Mouse (Mus musculus) forebrain, embryonic 15.5 days (tissue): Measurements from ENCODE around the gene Polr3gl. TPM values are rescaled to one million over a fixed set of nuclear protein-coding genes. Genes with fewer than 3 reads are reported as not detected.
A peak's percentile ranks its signal among the peaks of the same experiment; 100 is the strongest.

Source experiments
- ATAC-seq: fragments of 200-750 bp; cut with Nextera tagmentation; replicated peaks from 2 replicates; pipeline ENCODE4 v1.8.0; 2017; ENCODE audit warnings: mild to moderate bottlenecking, moderate TSS enrichment, moderate library complexity
- H3K27ac ChIP-seq: fragments of 300-500 bp; sonication (generic); replicated peaks from 2 replicates; pipeline ENCODE4 v1.5.1; 2015; ENCODE audit warnings: mild to moderate bottlenecking, inconsistent platforms
- H3K27me3 ChIP-seq: fragments of 300-500 bp; sonication (generic); 2 replicates; pipeline ENCODE4 v1.6.1; 2015; ENCODE audit warnings: inconsistent platforms
- H3K36me3 ChIP-seq: fragments of 300-500 bp; sonication (generic); 2 replicates; pipeline ENCODE4 v1.6.1; 2015; ENCODE audit warnings: mild to moderate bottlenecking, inconsistent platforms
- H3K4me1 ChIP-seq: fragments of 300-500 bp; sonication (generic); 2 replicates; pipeline ENCODE4 v1.6.1; 2015; ENCODE audit warnings: inconsistent platforms
- H3K4me2 ChIP-seq: fragments of 300-500 bp; sonication (generic); replicated peaks from 2 replicates; pipeline ENCODE4 v1.6.1; 2015; ENCODE audit warnings: mild to moderate bottlenecking, inconsistent platforms
- H3K4me3 ChIP-seq: fragments of 300-500 bp; sonication (generic); 2 replicates; pipeline ENCODE4 v1.5.1; 2015; ENCODE audit warnings: mild to moderate bottlenecking, inconsistent platforms
- H3K9ac ChIP-seq: fragments of 300-500 bp; sonication (generic); replicated peaks from 2 replicates; pipeline ENCODE4 v1.6.1; 2015; ENCODE audit warnings: mild to moderate bottlenecking, inconsistent platforms
- H3K9me3 ChIP-seq: fragments of 300-500 bp; sonication (generic); 2 replicates; pipeline ENCODE4 v1.6.1; 2016; ENCODE audit warnings: inconsistent platforms
- WGBS: fragments of 180-500 bp; shearing (Covaris S2); methylation state at CpG from one replicate; pipeline ENCODE4 v1.1.7; 2015; ENCODE audit warnings: mixed read lengths; 5-methylcytosine and 5-hydroxymethylcytosine counted together
- polyA plus RNA-seq: library from polyadenylated mRNA; unstranded; fragments of >200 nt; fragmentation: Nextera tagmentation; extraction: Ambion mirVana; gene quantifications from 2 replicates; pipeline ENCODE4 v1.2.1, GENCODE M21; 2015

Polr3gl gene
- polyA plus RNA-seq, 1 experiment from 2014 or later = 42.4 TPM

GRCm38 (mm10) chr3:96558159-96558558 lies 35.8 kb downstream of the Polr3gl start:
- Histone ChIP-seq H3K9ac (peak overlapping the region; percentile 58), H3K27me3 (no peaks in the 10 kb centered on the region), H3K27ac (peak overlapping the region; percentile 58), H3K36me3 (peaks cover 18% of the 10 kb centered on the region), H3K4me2 (peak overlapping the region; percentile 75), H3K4me3 (peak overlapping the region; percentile 63), H3K4me1 (peaks cover 62% of the 10 kb centered on the region), H3K9me3 (no peaks in the 10 kb centered on the region)
- under 1% methylated on average over 17 of the region's 17 CpGs for WGBS
- no peak for ATAC-seq

- Histone ChIP-seq H3K36me3 (peaks cover 18% of the 10 kb centered on the region), H3K9ac (peak within 1 kb of the TSS; percentile 58), H3K4me1 (peaks cover 62% of the 10 kb centered on the region), H3K9me3 (no peaks in the 10 kb centered on the region), H3K27ac (peak within 1 kb of the TSS; percentile 76), H3K4me3 (peak within 1 kb of the TSS; percentile 63), H3K27me3 (no peaks in the 10 kb centered on the region), H3K4me2 (peak within 1 kb of the TSS; percentile 75)
- ATAC-seq = peak; percentile 99
- WGBS = under 1% methylated on average over 26 of the region's 26 CpGs
These were observed 36.3 kb downstream of the Polr3gl start, which contains the start of gene Txnip for GRCm38 (mm10) chr3:96557694-96558093. Gene Txnip (plus strand): TSS chr3:96557957.

GRCm38 (mm10) chr3:96556651-96557635 lies 37.0 kb downstream of the Polr3gl start:
- Histone ChIP-seq H3K27ac (peak overlapping the region; percentile 76), H3K4me2 (peak overlapping the region; percentile 75), H3K9ac (peak overlapping the region; percentile 58), H3K4me1 (peaks cover 61% of the 10 kb centered on the region), H3K27me3 (no peaks in the 10 kb centered on the region), H3K36me3 (peaks cover 18% of the 10 kb centered on the region), H3K9me3 (no peaks in the 10 kb centered on the region), H3K4me3 (peak overlapping the region; percentile 63)
- WGBS = 12% methylated on average over 22 of the region's 22 CpGs
- ATAC-seq = peak; percentile 14; the same call in 1 of the 2 replicates

- no peaks in the 10 kb centered on the region for H3K9me3 ChIP-seq
- 86% methylated on average over 15 of the region's 15 CpGs for WGBS
- H3K36me3 ChIP-seq = peaks cover 14% of the 10 kb centered on the region; the same call in 1 of the 2 replicates
- H3K4me3 ChIP-seq = no peak overlapping the region
- no peaks in the 10 kb centered on the region for H3K27me3 ChIP-seq
- ATAC-seq = no peak
- H3K4me2 ChIP-seq = no peak overlapping the region
- H3K27ac ChIP-seq = peak overlapping the region; percentile 73; the same call in 1 of the 2 replicates
- H3K9ac ChIP-seq = no peak overlapping the region
- H3K4me1 ChIP-seq = peaks cover 53% of the 10 kb centered on the region
These were observed 37.9 kb downstream of the Polr3gl start for GRCm38 (mm10) chr3:96555999-96556614.

- H3K4me1 ChIP-seq = peaks cover 44% of the 10 kb centered on the region
- H3K4me3 ChIP-seq = no peak overlapping the region
- no peak overlapping the region for H3K9ac ChIP-seq
- no peaks in the 10 kb centered on the region for H3K9me3 ChIP-seq
- H3K27ac ChIP-seq = peak overlapping the region; percentile 73
- ATAC-seq = peak; percentile 23; the same call in 1 of the 2 replicates
- 19% methylated on average over 12 of the region's 12 CpGs for WGBS
- H3K27me3 ChIP-seq = no peaks in the 10 kb centered on the region
- H3K36me3 ChIP-seq = peaks cover 4% of the 10 kb centered on the region; the same call in 1 of the 2 replicates
- H3K4me2 ChIP-seq = no peak overlapping the region
These were observed 38.9 kb downstream of the Polr3gl start for GRCm38 (mm10) chr3:96555041-96555596.

GRCm38 (mm10) chr3:96554251-96554650 lies 39.7 kb downstream of the Polr3gl start:
- no peak overlapping the region for H3K9ac ChIP-seq
- no peak for ATAC-seq
- WGBS = 83% methylated on average over 6 of the region's 6 CpGs
- no peaks in the 10 kb centered on the region for H3K9me3 ChIP-seq
- no peaks in the 10 kb centered on the region for H3K36me3 ChIP-seq
- no peaks in the 10 kb centered on the region for H3K27me3 ChIP-seq
- H3K27ac ChIP-seq = no peak overlapping the region
- H3K4me2 ChIP-seq = no peak overlapping the region
- H3K4me3 ChIP-seq = no peak overlapping the region
- peaks cover 35% of the 10 kb centered on the region for H3K4me1 ChIP-seq

GRCm38 (mm10) chr3:96553601-96554000 lies 40.4 kb downstream of the Polr3gl start:
- Histone ChIP-seq H3K9ac (no peak overlapping the region), H3K27me3 (no peaks in the 10 kb centered on the region), H3K4me2 (no peak overlapping the region), H3K4me3 (no peak overlapping the region), H3K36me3 (no peaks in the 10 kb centered on the region), H3K4me1 (peaks cover 28% of the 10 kb centered on the region), H3K27ac (no peak overlapping the region), H3K9me3 (no peaks in the 10 kb centered on the region)
- ATAC-seq = no peak
- 86% methylated on average over 6 of the region's 6 CpGs for WGBS

GRCm38 (mm10) chr3:96551890-96552289 lies 42.1 kb downstream of the Polr3gl start:
- no peak for ATAC-seq
- Histone ChIP-seq H3K9me3 (no peaks in the 10 kb centered on the region), H3K27ac (no peak overlapping the region), H3K9ac (no peak overlapping the region), H3K4me1 (peaks cover 21% of the 10 kb centered on the region), H3K36me3 (no peaks in the 10 kb centered on the region), H3K4me2 (no peak overlapping the region), H3K27me3 (no peaks in the 10 kb centered on the region), H3K4me3 (no peak overlapping the region)
- WGBS = 69% methylated on average over 7 of the region's 7 CpGs

GRCm38 (mm10) chr3:96551203-96551602 lies 42.8 kb downstream of the Polr3gl start:
- Histone ChIP-seq H3K4me2 (no peak overlapping the region), H3K4me1 (peaks cover 16% of the 10 kb centered on the region), H3K27ac (no peak overlapping the region), H3K36me3 (no peaks in the 10 kb centered on the region), H3K27me3 (no peaks in the 10 kb centered on the region), H3K4me3 (no peak overlapping the region), H3K9ac (no peak overlapping the region), H3K9me3 (no peaks in the 10 kb centered on the region)
- 9% methylated on average over 8 of the region's 8 CpGs for WGBS
- ATAC-seq = no peak

- Histone ChIP-seq H3K4me3 (no peak overlapping the region), H3K9me3 (no peaks in the 10 kb centered on the region), H3K4me1 (no peaks in the 10 kb centered on the region; the same call in 1 of the 2 replicates), H3K27ac (no peak overlapping the region), H3K27me3 (no peaks in the 10 kb centered on the region), H3K36me3 (no peaks in the 10 kb centered on the region), H3K4me2 (no peak overlapping the region), H3K9ac (no peak overlapping the region)
- 81% methylated on average over 5 of the region's 5 CpGs for WGBS
- no peak for ATAC-seq
These were observed 44.6 kb downstream of the Polr3gl start for GRCm38 (mm10) chr3:96549346-96549745.

- Histone ChIP-seq H3K36me3 (no peaks in the 10 kb centered on the region), H3K9ac (no peak overlapping the region), H3K4me1 (no peaks in the 10 kb centered on the region; the same call in 1 of the 2 replicates), H3K4me2 (no peak overlapping the region), H3K27ac (no peak overlapping the region), H3K9me3 (no peaks in the 10 kb centered on the region), H3K27me3 (no peaks in the 10 kb centered on the region), H3K4me3 (no peak overlapping the region)
- no peak for ATAC-seq
- 83% methylated on average over 7 of the region's 7 CpGs for WGBS
These were observed 45.2 kb downstream of the Polr3gl start for GRCm38 (mm10) chr3:96548824-96549223.
